Mouse (Mus musculus) lung, postnatal 4 days (tissue): Measurements from ENCODE around the gene Nudt5.

Experiments
- DNase-seq, 2 experiments: peaks; one replicate each; pipeline ENCODE4 v3.0.0; 2021

The Nudt5 gene

DNA sequence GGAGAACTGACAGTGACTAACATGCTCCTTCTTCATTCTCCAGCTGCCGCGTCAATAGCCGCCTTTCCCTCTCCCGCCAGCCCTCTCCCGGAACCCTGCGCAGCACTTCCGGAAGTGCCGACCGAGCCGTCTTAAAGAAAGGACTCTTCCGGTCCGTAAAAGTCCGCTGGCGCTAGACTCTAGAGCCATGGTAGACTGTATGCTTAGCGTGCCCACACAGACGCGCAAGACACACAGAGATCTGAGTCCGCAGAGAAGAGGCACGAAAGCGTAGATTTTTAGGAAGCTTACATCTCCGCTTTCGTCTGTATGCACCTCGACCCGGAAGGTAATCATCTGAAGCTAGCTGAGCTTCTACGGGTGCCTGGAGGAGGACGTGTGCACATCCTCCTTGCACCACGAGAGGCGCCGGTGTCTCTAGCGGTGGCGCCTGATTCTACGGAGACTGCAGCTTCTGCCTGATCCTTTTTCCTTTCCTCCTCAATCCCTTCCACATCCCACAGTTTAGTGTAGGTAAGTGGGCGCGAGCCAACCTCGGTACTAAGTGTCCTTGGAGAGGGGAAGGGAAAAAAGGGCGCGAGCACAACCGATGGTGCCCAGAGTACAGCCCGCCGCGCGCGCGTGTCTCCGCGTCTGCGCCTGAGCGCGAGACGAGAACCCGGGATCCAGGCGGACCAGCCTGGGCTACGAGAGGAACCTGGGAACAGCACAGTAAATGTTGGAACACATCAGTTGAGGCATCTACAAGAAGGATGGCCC is at the start of gene Nudt5, which contains the start of gene Cdc123:
Nudt5 (plus strand) TSS at position 147 of the 759 bp plus-strand sequence.
Cdc123 (minus strand) TSS at position 292 of the 759 bp plus-strand sequence.
- DNase-seq = peak; percentile 90 to 92

- peak in 1 of 2 experiments; percentile 38 for DNase-seq
These were observed 46.8 kb upstream of the Nudt5 start for GRCm38 (mm10) chr2:5797816-5798672.

DNA sequence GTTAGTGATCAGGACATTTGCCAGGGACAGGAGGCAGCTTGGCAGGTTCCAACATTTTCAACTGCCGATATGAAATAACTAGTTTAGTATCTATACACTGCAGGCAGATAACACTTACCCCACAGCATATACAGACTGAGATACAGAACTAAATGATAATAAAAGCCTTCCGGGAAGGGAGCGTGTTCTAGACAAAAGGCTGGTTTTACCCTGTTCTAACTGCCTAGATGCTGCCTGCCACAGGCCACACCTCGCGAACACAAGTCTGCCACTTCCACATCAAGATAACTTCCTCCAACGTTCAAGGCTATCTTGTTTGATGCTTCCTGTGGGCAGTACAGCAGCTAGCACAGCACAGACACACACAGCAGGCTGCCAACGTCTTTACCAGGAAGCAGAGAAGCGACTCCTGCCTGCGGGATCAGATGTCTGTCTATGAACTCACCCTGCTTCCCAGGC is 43.6 kb upstream of the Nudt5 start:
- DNase-seq = no peak

GRCm38 (mm10) chr2:5801927-5802590 is 42.8 kb upstream of the Nudt5 start:
- DNase-seq = no peak

- peak in 1 of 2 experiments; percentile 21 for DNase-seq
These were observed 40.3 kb upstream of the Nudt5 start for GRCm38 (mm10) chr2:5804440-5805045.

DNA sequence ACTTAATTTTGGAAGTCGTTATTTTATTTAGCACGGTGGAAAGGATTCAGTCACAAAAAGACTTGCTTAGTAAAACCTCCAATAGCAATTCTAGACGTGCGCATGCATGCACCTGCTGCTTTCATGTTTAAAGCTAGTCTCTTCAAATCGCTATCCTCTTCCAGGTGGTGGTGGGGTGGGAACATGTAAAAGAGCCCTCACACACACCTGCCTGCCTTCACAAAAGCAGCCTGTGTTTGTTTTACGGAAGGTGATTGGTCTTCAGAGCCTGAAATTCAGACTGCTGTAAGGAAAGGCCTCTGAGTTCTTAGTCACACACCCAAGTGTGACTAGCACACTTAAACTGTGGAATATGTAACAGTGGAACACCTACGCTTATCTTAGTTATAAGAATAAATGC is 39.6 kb upstream of the Nudt5 start:
- no peak for DNase-seq

DNA sequence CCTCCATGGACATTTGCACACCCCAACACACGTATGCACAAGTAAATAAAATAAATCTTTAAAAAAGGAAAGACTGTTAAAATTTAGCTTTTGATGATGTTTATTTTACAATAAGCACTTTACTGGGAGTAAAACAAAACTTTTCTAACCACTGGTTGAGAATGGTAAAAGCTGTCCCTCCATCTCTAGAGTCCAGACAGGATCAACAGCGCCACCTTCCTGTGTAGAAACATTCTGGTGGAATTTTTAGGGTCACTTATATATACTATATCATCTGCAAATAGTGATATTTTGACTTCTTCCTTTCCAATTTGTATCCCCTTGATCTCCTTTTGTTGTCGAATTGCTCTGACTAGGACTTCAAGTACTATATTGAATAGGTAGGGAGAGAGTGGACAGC is 38.6 kb upstream of the Nudt5 start:
- DNase-seq = peak in 1 of 2 experiments; percentile 41

GRCm38 (mm10) chr2:5810036-5810718 is 34.6 kb upstream of the Nudt5 start:
- DNase-seq = no peak

DNA sequence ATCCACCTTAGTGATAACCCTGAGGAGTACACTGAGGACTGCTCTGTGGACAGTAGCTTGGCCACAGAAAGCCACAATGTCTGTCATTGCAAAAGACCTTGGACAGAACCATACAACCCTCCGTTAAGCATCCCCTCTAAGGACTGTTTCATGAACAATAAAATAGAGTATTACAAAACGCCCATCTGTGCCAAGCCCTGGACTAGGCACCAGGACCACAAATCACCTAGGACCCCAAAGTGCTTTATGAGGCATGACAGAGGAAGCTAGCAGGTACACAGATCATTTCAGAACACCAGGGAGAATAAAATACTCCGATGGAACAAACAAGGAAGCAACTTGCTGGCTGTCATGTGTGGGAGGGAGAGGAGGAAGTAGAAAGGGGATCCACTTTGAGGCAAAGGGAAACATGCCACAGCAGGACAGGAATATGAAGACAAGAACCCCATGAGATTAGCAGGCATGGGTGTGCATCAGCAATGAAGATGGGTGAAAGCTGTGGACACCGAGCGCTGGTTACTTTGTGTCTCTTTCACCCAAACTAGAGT is 33.5 kb upstream of the Nudt5 start:
- no peak for DNase-seq

DNA sequence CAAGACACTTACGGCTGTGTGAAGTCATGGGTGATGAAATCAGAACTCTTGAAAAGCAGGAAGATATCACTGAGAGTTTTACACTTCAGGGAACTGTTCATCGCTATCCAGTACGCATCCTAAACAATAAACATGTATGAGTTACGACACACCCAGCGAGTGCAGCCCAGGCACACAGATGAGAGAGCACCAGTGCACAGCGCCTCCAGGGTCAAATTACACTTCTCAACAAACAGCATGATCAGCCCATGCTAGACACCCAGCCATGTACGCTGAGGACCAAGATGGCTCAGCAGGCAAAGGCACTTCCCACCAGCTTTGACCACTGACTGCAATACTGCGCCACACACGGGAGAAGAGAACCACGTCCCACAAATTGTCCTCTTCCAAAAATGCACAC is 23.6 kb upstream of the Nudt5 start:
- DNase-seq = no peak

GRCm38 (mm10) chr2:5822449-5822848 is 22.4 kb upstream of the Nudt5 start:
- DNase-seq = no peak

DNA sequence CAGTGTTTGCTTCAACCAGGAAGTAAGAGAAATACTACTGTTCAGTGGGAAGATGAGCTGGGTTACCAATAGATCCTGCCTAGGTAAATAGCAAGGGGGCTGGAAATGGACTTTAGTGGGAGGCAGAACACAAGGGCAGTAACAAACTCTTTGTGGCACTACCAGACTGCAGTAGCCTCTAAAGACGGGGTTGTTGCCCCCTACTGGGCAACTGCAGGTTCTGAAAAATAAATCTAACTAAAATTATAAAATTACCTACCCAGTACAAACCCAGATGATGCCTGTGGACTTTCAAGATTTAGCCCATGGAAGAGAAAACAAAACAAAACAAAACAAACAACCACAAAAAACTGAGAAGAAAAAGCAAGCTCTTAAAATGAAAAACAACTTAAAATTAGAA is 20.6 kb upstream of the Nudt5 start:
- no peak for DNase-seq

DNA sequence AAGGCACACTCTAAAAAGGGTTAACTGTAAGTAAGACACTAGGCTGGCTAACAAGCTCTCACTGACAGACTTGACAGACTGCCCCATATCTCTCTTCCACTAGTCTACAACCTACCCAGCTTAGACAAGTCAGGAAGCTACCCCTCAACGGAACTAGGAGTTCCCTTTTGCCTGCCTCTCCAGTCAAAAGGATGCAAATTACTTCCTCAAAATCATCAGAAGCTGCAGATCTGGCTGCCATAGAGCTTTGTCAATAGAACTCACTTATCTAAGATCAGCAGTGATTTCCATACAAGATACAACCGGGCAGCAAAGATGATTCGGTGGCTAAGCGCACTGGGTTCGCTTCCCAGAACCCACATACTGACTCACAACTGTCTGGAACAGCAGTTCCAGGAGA is 20.1 kb upstream of the Nudt5 start:
- no peak for DNase-seq

DNA sequence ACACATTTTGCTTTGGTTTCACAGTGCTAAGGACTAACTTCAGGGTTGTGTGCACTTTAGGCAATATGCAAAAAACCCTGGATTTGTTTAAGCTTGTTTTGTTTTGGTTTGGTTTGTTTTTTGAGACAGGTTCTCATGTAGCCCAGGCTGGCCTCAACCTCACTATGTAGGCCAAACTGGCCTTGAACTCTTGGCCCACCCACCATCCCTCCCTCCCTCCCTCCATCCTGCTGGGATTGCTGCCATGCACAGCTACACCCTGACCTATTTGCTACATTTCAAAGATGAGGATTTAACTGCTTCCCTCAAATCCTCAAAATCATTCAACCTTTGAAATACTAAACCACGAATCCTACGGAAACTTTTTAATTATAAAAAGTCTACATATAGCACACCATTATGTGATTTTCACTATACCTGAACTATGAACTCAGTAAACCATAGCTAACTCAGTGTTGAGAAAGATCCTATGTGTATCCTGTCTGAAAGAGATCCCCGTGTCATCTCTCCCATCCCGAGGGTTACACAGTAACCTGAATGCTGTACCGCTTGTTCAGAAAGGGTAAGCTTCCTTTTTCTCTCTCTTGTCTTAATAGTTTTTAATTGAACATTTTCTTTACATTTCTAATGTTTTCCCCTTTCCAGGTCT is 19.4 kb upstream of the Nudt5 start:
- DNase-seq = no peak

DNA sequence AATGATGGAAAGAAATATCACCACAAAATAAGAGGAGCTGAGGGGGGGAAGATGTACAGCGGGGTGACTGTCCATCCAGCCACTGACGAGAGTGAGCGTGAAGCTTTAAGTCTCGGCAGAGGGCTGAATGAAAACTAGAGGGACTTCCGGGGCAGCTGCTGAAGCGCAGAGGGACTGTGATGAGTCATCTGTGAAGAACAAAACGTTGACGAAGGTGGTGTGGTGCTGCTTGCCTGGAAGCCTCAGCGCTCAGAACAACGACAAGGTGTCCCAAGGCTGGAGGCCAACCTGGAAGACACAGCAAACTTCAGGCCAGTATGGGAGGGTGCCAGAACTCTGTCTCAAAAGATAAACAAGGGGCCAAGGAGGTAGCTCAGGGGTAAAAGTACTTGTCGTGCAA is 4.0 kb upstream of the Nudt5 start:
- no peak for DNase-seq

DNA sequence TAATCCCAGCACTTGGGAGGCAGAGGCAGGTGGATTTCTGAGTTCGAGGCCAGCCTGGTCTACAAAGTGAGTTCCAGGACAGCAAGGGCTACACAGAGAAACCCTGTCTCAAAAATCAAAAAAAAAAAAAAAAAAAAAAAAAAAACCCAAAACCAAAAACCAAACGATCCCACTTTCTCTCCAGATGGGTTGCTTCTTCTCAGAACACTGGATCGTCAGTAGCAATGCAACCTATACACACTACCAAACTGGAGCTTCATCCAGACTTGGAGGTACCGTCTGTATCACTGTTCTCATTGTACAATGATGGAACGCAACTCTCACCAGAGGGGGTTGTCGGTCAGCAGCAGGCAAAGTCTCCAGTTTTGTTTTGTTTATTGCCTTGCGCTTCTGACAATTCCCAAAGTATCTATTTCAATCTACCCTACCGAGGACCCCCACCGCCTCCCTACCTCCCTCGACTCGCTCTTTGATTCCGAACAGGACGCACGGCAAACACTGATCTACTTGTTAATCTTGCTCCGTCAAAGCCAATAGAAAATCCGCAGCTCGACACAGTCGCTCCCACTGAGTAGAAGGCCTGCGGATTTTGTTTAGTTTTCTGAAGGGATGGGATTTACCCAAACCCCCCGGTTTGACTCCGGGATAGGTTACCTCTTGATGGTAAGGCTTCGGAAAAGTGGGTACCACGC is 492 bp upstream of the Nudt5 start:
- DNase-seq = no peak

DNA sequence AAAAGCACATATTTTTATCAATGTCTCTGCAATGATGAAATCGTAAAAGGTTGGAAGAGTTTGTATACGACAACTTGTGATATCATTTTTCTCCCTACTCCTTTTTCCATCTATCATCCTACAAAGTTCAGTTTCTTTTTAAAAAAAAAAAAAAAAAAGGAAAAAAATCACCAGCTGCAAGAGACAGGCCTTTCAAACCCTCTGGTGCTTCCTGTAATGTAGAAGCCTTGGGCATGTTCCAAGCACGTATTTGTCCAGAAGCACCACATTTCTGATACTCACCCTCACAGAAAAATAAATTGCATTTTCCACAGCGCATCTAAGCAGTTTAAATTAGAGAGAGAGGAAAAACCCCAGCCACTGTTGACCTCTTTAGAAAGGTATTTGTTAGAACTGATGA is 1.0 kb downstream of the Nudt5 start:
- no peak for DNase-seq

- peak in 1 of 2 experiments; percentile 5 for DNase-seq
These were observed 6.3 kb downstream of the Nudt5 start for GRCm38 (mm10) chr2:5851116-5851515.

- no peak for DNase-seq
These were observed 7.0 kb downstream of the Nudt5 start for GRCm38 (mm10) chr2:5851866-5852265.

- DNase-seq = no peak
These were observed 18.0 kb downstream of the Nudt5 start, which contains the start of gene Gm13199 for GRCm38 (mm10) chr2:5862834-5863233. Gene Gm13199, minus strand, starts transcription at chr2:5862934.

DNA sequence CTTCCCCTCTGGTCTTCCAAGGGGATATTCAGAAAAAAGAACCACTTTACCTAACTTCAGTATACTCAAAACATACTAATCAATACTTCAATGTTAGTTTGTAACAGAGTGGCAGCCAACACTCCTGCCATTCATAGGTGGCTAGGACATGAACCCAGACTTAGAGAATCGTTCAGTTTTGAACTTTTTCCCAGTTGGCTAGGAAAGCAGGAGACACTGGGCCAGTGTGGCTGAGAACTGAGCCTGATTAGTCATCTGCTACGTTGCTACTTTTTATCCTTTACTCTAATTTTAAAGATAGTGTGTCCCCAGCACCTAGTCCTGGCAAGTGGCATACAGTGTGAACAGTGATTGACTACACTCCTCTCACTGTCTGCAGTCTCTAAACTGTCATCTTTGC is 22.9 kb downstream of the Nudt5 start:
- no peak for DNase-seq
